Mouse (Mus musculus) lung, postnatal 0 days (tissue): Measurements from ENCODE around the gene Trim40. TPM values are rescaled to one million over a fixed set of nuclear protein-coding genes. Genes with fewer than 3 reads are reported as not detected.
"Not testable (repeated sequence)": the region's sequence is repeated elsewhere in the genome, so short reads cannot be mapped to it uniquely, and the experiment has no call there.

Experiments used
- ATAC-seq: fragments of 200-750 bp; cut with Nextera tagmentation; 2 replicates; pipeline ENCODE4 v1.8.0; 2017; ENCODE audit warnings: moderate library complexity
- DNase-seq: peaks from one replicate; pipeline ENCODE4 v3.0.0-alpha.2; 2016; ENCODE audit warnings: low spot score
- H3K27ac ChIP-seq: fragments of 300-500 bp; sonication (generic); 2 replicates; pipeline ENCODE4 v1.5.1; 2014; ENCODE audit warnings: antibody characterized with exemption, mild to moderate bottlenecking, low read length, mixed read lengths
- H3K27me3 ChIP-seq: fragments of 300-500 bp; sonication (generic); replicated peaks from 2 replicates; pipeline ENCODE4 v1.6.1; 2014; ENCODE audit warnings: low read length, mixed read lengths; ENCODE audit not compliant: insufficient read depth
- H3K36me3 ChIP-seq: fragments of 300-500 bp; sonication (generic); 2 replicates; pipeline ENCODE4 v1.6.1; 2014; ENCODE audit warnings: low read length, mixed read lengths; ENCODE audit not compliant: insufficient read depth
- H3K4me1 ChIP-seq: fragments of 300-500 bp; sonication (generic); 2 replicates; pipeline ENCODE4 v1.6.1; 2014; ENCODE audit warnings: antibody characterized with exemption, low read depth, low read length, mixed read lengths; ENCODE audit not compliant: insufficient read depth
- H3K4me2 ChIP-seq: fragments of 300-500 bp; sonication (generic); replicated peaks from 2 replicates; pipeline ENCODE4 v1.6.1; 2014; ENCODE audit warnings: low read depth, mild to moderate bottlenecking, low read length, moderate library complexity, mixed read lengths
- H3K4me3 ChIP-seq: fragments of 300-500 bp; sonication (generic); 2 replicates; pipeline ENCODE4 v1.5.1; 2014; ENCODE audit warnings: low read depth, low read length
- H3K9ac ChIP-seq: fragments of 300-500 bp; sonication (generic); replicated peaks from 2 replicates; pipeline ENCODE4 v1.6.1; 2014; ENCODE audit warnings: low read depth, mild to moderate bottlenecking
- H3K9me3 ChIP-seq: fragments of 300-500 bp; sonication (generic); 2 replicates; pipeline ENCODE4 v1.6.1; 2016; ENCODE audit warnings: low read length, mixed read lengths
- CTCF ChIP-seq: IDR thresholded peaks from 2 replicates; pipeline ENCODE4 v1.5.1; 2016; ENCODE audit warnings: antibody characterized with exemption, mild to moderate bottlenecking
- EP300 ChIP-seq: IDR thresholded peaks from 2 replicates; pipeline ENCODE4 v1.6.1; 2016; ENCODE audit warnings: antibody characterized with exemption, mild to moderate bottlenecking, control low read depth
- WGBS: fragments of 180-500 bp; shearing (Covaris S2); extraction: QIAGEN DNeasy Blood & Tissue Kit; methylation state at CpG from one replicate; pipeline ENCODE4 v1.1.7; 2014; 5-methylcytosine and 5-hydroxymethylcytosine counted together
- polyA plus RNA-seq: library from polyadenylated mRNA; unstranded; fragments of >200 nt; fragmentation: Nextera tagmentation; extraction: Ambion mirVana; gene quantifications from 2 replicates; pipeline ENCODE4 v1.2.1, GENCODE M21; 2015

The Trim40 gene
- polyA plus RNA-seq, 1 experiment from 2014 or later = not detected

GRCm38 (mm10) chr17:36897552-36898205 lies 7.8 kb upstream of the Trim40 start, which contains the start of gene Trim31:
Trim31 (plus strand) TSS chr17:36898118.
- DNase-seq = no peak
- Histone ChIP-seq H3K27me3 (no peaks in the 10 kb centered on the region), H3K27ac (no peak within 1 kb of the TSS), H3K9ac (no peak within 1 kb of the TSS), H3K4me2 (no peak within 1 kb of the TSS), H3K4me3 (no peak within 1 kb of the TSS), H3K4me1 (no peaks in the 10 kb centered on the region), H3K9me3 (no peaks in the 10 kb centered on the region), H3K36me3 (no peaks in the 10 kb centered on the region)
- ATAC-seq = no peak
- TF ChIP-seq EP300 (no peak), CTCF (no peak)
- WGBS = 69% methylated on average over 6 of the region's 6 CpGs

- Histone ChIP-seq H3K36me3 (no peaks in the 10 kb centered on the region), H3K4me2 (no peak overlapping the region), H3K27me3 (no peaks in the 10 kb centered on the region), H3K9ac (no peak overlapping the region), H3K4me3 (no peak overlapping the region), H3K4me1 (no peaks in the 10 kb centered on the region), H3K27ac (no peak overlapping the region), H3K9me3 (no peaks in the 10 kb centered on the region)
- TF ChIP-seq CTCF (no peak), EP300 (no peak)
- DNase-seq (no peak), ATAC-seq (no peak)
Measured at GRCm38 (mm10) chr17:36897065-36897464, 7.1 kb upstream of the Trim40 start.

DNA sequence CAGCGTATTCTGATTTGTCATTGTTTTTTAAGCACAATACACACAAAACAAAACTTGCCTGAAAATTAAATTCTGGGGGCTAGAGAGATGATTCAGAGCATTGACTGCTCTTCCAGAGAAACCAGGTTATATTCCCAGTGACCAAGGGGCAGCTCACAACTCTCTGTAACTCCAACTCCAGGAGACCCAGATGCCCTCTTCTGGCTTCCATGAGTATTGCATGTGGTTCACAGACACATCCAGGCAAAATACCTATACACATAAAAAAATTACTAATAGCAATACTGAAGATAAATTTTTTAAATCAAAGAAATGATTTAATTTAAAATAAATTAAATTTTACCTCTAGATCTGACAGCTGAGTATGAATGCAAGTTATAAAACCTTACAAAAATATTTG lies 6.7 kb upstream of the Trim40 start:
- ATAC-seq = no peak
- TF ChIP-seq EP300 (no peak), CTCF (peak; percentile 70)
- Histone ChIP-seq H3K36me3 (no peaks in the 10 kb centered on the region), H3K9ac (no peak overlapping the region), H3K27me3 (no peaks in the 10 kb centered on the region), H3K4me2 (no peak overlapping the region), H3K27ac (no peak overlapping the region), H3K9me3 (no peaks in the 10 kb centered on the region), H3K4me1 (no peaks in the 10 kb centered on the region), H3K4me3 (no peak overlapping the region)
- WGBS = 100% methylated on average over 1 of the region's 1 CpGs
- peak; percentile 59 for DNase-seq

- no peak overlapping the region for H3K9ac ChIP-seq
- WGBS = 32% methylated on average over 5 of the region's 5 CpGs
- DNase-seq = no peak
- no peaks in the 10 kb centered on the region for H3K9me3 ChIP-seq
- H3K36me3 ChIP-seq = no peaks in the 10 kb centered on the region
- H3K27ac ChIP-seq = no peak overlapping the region
- no peaks in the 10 kb centered on the region for H3K27me3 ChIP-seq
- TF ChIP-seq CTCF (no peak), EP300 (no peak)
- ATAC-seq = no peak
- no peak overlapping the region for H3K4me3 ChIP-seq
- no peaks in the 10 kb centered on the region for H3K4me1 ChIP-seq
- no peak overlapping the region for H3K4me2 ChIP-seq
Measured at GRCm38 (mm10) chr17:36893387-36893786, 3.5 kb upstream of the Trim40 start.

DNA sequence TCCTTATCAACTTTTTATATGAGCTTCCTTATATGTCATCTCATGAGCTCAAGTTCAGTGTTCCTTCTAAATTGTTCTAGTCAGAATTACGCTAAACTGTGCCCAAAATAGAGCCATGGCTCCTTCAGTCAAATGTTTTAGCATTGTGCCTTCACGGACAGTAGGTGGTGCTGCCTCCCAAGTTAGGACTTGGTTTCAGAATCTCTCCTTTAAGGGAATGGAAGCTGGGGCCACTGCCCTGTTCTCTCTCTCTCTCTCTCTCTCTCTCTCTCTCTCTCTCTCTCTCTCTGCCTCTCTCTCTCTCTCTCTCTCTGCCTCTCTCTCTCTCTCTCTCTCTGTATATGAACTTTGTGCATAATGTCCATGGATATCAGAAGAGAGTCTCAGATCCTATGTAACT lies 2.4 kb upstream of the Trim40 start:
- Histone ChIP-seq H3K4me2 (no peak overlapping the region), H3K4me3 (no peak overlapping the region), H3K27ac (no peak overlapping the region), H3K27me3 (no peaks in the 10 kb centered on the region), H3K36me3 (no peaks in the 10 kb centered on the region), H3K9ac (no peak overlapping the region), H3K4me1 (no peaks in the 10 kb centered on the region), H3K9me3 (no peaks in the 10 kb centered on the region)
- TF ChIP-seq CTCF (peak; percentile 84), EP300 (no peak)
- WGBS = 2% methylated on average over 2 of the region's 2 CpGs
- DNase-seq = peak; percentile 78
- no peak; the same call in 1 of the 2 replicates for ATAC-seq

DNA sequence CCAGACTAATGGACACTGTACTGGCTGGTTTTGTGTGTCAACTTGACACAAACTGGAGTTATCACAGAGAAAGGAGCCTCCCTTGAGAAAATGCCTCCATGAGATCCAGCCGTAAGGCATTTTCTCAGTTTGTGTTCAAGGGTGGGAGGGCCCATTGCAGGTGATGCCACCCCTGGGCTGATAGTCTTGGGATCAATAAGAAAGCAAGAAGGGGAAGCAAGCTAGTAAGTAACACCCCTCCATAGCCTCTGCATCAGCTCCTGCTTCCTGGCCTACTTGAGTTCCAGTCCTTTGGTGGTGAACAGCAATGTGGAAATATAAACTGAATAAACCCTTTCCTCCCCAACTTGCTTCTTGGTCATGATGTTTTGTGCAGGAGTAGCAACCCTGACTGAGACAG lies 1.6 kb upstream of the Trim40 start:
- H3K4me1 ChIP-seq, H3K27ac ChIP-seq, H3K36me3 ChIP-seq, H3K9me3 ChIP-seq, DNase-seq, ATAC-seq, H3K4me3 ChIP-seq, H3K4me2 ChIP-seq, H3K9ac ChIP-seq, H3K27me3 ChIP-seq: not testable (repeated sequence)
- WGBS = 75% methylated on average over 1 of the region's 1 CpGs
